Mouse (Mus musculus): ENCODE measurements at regions not wholly inside any gene's neighbourhood (a gene's known extent, or its start where the extent isn't known, plus 50 kb on each side); places are given as distances from the start of the nearest gene placed in this dataset.

- TF ChIP-seq POLR2A (IDR thresholded peaks at IDR 0.05; ENCODE audit: control insufficient read depth in 1 of 2, insufficient read depth in 1 of 2, low read depth in 1 of 2, low read length in 2 of 2, poor library complexity in 1 of 2) (no peak), CTCF (IDR thresholded peaks at IDR 0.05 in 2 of 3, conservative IDR thresholded peaks at IDR 0.05 in 1 of 3; ENCODE audit: control insufficient read depth in 1 of 3, insufficient read depth in 1 of 3, low read depth in 2 of 3, low read length in 3 of 3, poor library complexity in 1 of 3, severe bottlenecking in 1 of 3) (no peak)
These were observed 130.3 kb downstream of the Plpp3 start for GRCm38 (mm10) chr4:105287419-105287818.
